Mouse (Mus musculus) G1E (cell line): ENCODE measurements at regions not wholly inside any gene's neighbourhood (a gene's known extent, or its start where the extent isn't known, plus 50 kb on each side); places are given as distances from the start of the nearest gene placed in this dataset.

Experiments
- CTCF ChIP-seq: IDR thresholded peaks from 2 replicates; pipeline ENCODE4 v1.5.1; 2012; ENCODE audit warnings: low read depth, low read length, inconsistent platforms, mixed read lengths
- GATA1 ChIP-seq: IDR thresholded peaks from 2 replicates; pipeline ENCODE4 v1.6.1; 2012; ENCODE audit warnings: borderline replicate concordance, low read length, inconsistent platforms, mixed read lengths
- TAL1 ChIP-seq: conservative IDR thresholded peaks from 2 replicates; pipeline ENCODE4 v1.6.1; 2012; ENCODE audit warnings: low read depth, low read length, inconsistent platforms, mixed read lengths

DNA sequence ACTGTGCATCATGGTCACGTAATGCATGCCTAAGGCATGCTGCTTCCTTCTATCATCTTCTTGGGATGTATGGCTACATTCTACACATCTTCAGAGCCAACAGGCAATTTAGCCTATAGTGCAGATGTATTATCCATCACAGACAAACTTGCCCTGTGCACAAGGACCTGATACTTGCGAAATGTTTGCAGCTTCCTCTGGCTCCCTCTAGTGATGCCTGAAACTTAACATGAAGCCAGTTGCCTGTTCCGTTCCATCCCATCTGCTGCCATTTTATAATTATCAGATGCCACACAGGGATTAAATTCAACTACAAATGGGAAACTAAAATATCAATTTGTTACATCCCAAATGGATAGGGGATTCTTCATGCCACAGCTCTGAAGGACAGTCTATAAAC, 222.5 kb upstream of the Mctp2 start:
- no peak for TF ChIP-seq TAL1
- no peak for TF ChIP-seq GATA1
- no peak for TF ChIP-seq CTCF
